Mouse (Mus musculus): ENCODE results near the gene Slc11a2. TPM values are rescaled to one million over a fixed set of nuclear protein-coding genes. Genes with fewer than 3 reads are reported as not detected.

The Slc11a2 gene
- polyA plus RNA-seq (2012; rRNA removed; ENCODE audit: low replicate concordance) = 44.9 and 232 TPM in 2 replicates

DNA sequence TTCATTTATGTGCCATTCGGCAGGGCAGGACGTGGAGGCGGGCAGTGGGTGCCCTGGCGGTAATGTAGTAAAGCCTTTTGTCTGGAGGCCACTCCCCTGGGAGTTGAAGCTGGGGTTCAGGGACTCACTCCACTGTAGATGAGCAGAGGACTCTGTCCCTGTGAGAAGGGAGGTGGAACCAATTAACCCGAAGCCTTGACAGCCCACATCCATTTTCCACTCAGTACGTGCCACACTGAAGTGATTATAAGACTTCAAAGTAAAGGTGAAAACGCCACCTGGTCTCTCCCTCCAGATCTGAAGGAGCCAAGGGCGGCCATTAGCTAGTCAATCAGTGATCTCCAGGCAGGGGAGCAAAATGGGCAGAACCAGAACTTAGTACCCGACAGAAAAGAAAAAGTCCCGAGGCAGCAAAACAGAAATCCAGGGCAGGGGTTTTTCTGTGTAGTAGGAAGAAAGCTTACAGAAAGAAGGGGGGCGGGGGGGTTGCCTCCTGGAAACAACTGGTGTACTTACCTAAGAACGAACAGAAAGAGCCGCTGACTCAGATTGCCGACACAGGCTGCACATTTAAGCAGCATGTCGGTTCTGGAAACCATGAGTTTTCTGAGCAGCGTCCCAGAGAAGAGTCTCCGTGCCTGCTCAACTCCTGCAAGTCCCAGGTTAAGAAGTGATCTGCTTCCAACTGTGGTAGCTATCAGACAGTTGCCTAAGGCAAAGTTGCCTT lies at the start of gene Slc11a2:
Gene Slc11a2 (minus strand): TSS at position 677 of the 727 bp plus-strand sequence.

DNA sequence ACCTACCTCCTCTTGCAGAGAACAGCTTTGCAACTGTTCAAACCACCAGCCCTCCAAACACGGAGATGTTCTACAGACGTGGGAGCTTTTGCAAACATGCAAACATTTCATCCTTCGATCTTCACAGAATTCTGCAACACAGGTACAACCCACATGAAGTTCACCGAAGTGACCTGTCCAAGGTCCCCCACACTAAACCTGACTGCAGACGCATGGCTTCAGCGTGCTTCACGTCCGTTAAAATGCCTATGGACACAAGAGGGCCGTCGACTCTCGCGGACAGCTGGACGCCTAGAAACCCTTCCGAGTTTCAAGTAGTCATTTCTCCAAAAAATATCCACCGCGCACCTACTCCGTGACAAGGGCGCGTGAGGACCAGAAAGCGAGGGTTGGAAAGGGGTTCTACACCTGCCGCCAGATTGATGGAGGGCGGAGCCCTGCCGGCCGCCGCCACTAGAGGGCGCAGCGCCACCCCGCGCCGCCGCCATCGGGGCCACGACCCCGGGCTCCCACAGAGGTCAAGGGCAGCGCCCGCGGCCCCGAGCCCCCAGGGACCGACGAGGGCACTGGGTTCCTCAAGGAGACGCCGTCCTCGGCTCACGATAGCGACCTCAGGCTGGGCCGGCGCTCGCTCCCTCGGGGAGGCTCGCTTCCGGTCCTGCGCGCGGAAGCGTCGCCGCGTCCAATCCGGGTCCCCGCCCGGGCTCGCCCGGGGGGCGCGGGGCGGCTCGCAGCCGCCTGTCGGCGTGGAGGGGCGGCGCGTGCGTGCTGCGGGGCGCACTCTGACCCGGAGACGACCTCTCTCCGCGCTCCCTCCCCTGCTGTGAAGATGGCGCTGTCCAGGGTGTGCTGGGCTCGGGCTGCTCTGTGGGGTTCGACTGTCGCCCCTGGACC lies 43.7 kb upstream of the Slc11a2 start, which contains the start of gene Letmd1:
Gene Letmd1 (plus strand): TSS at position 729 of the 894 bp plus-strand sequence.

GRCm38 (mm10) chr15:100421758-100422197 lies 3.1 kb downstream of the Slc11a2 start, which contains the start of gene Gm5475:
Gm5475 (plus strand) TSS chr15:100422147.

DNA sequence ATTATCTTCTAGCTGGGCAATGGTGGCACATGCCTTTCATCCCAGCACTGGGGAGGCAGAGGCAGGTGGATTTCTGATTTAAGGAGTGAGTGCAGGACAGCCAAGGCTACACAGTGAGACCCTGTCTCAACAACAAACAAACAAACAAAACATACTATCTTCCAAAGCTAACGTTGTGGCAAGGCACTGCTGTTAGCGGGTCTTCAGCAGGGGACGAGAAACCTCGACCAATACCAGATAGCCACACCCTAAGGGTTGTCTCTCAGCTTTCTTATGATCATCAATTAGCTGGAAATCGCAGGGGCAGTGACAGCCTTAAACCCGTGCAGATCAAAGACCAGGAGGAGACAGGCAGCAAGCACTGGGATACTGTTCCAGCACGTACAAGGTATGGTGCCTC lies 60.6 kb downstream of the Slc11a2 start, which contains the start of gene Higd1c:
Gene Higd1c (plus strand): TSS at position 301 of the 400 bp plus-strand sequence.

GRCm38 (mm10) chr15:100352711-100353250 lies 72.1 kb downstream of the Slc11a2 start, which contains the start of the genes Methig1 and Mettl7a2:
Methig1 (plus strand) TSS chr15:100353149.
Mettl7a2 (plus strand) TSS chr15:100353200.

Other genes starting within 250 kb of the Slc11a2 start
- 29.7 and 31.4 TPM in 2 replicates for gene Atf1, start 197.3 kb downstream of the Slc11a2 start, polyA plus RNA-seq (2012; rRNA removed; ENCODE audit: low replicate concordance)
- gene Tmprss12, start 144.2 kb downstream of the Slc11a2 start, polyA plus RNA-seq (2012; rRNA removed; ENCODE audit: low replicate concordance) = not detected in 2 replicates
- 15.9 and 19.0 TPM in 2 replicates for gene Mettl7a1, start 120.9 kb downstream of the Slc11a2 start, polyA plus RNA-seq (2012; rRNA removed; ENCODE audit: low replicate concordance)
- not detected in 2 replicates for gene Mettl7a3, start 90.1 kb downstream of the Slc11a2 start, polyA plus RNA-seq (2012; rRNA removed; ENCODE audit: low replicate concordance)
- not detected in 2 replicates for gene Methig1, start 71.9 kb downstream of the Slc11a2 start, polyA plus RNA-seq (2012; rRNA removed; ENCODE audit: low replicate concordance)
- gene Mettl7a2, start 71.9 kb downstream of the Slc11a2 start, polyA plus RNA-seq (2012; rRNA removed; ENCODE audit: low replicate concordance) = not detected in 2 replicates
- not detected in 2 replicates for gene Higd1c, start 60.5 kb downstream of the Slc11a2 start, polyA plus RNA-seq (2012; rRNA removed; ENCODE audit: low replicate concordance)
- 0.15 and 0.36 TPM in 2 replicates for gene Gm5475, start 2.9 kb downstream of the Slc11a2 start, polyA plus RNA-seq (2012; rRNA removed; ENCODE audit: low replicate concordance)
- gene Letmd1, start 44.0 kb upstream of the Slc11a2 start, polyA plus RNA-seq (2012; rRNA removed; ENCODE audit: low replicate concordance) = 26.7 and 30.6 TPM in 2 replicates
- 0.83 and 1.2 TPM in 2 replicates for gene Csrnp2, start 70.4 kb upstream of the Slc11a2 start, polyA plus RNA-seq (2012; rRNA removed; ENCODE audit: low replicate concordance)
- 3.0 and 5.2 TPM in 2 replicates for gene Tfcp2, start 126.9 kb upstream of the Slc11a2 start, polyA plus RNA-seq (2012; rRNA removed; ENCODE audit: low replicate concordance)
- 5.4 and 7.8 TPM in 2 replicates for gene Pou6f1, start 174.9 kb upstream of the Slc11a2 start, polyA plus RNA-seq (2012; rRNA removed; ENCODE audit: low replicate concordance)
- 673 and 965 TPM in 2 replicates for gene Dazap2, start 190.3 kb upstream of the Slc11a2 start, polyA plus RNA-seq (2012; rRNA removed; ENCODE audit: low replicate concordance)
- gene Smagp, start 211.9 kb upstream of the Slc11a2 start, polyA plus RNA-seq (2012; rRNA removed; ENCODE audit: low replicate concordance) = 211 and 673 TPM in 2 replicates
- 4.1 and 7.8 TPM in 2 replicates for gene Bin2, start 244.5 kb upstream of the Slc11a2 start, polyA plus RNA-seq (2012; rRNA removed; ENCODE audit: low replicate concordance)

Measured in duodenum, adult 2 months (tissue).